Mouse (Mus musculus) olfactory bulb, adult 2 months (tissue): Measurements from ENCODE around the gene Numa1. TPM values are rescaled to one million over a fixed set of nuclear protein-coding genes. Genes with fewer than 3 reads are reported as not detected.
"Not testable (repeated sequence)": the region's sequence is repeated elsewhere in the genome, so short reads cannot be mapped to it uniquely, and the experiment has no call there.

Source experiments
- H3K27ac ChIP-seq: fragments of 200-500 bp; 2 replicates; pipeline ENCODE4 v1.5.1; 2012; ENCODE audit warnings: low read depth, low read length; ENCODE audit not compliant: insufficient read depth
- H3K4me1 ChIP-seq: fragments of 200-500 bp; 2 replicates; pipeline ENCODE4 v1.6.1; 2012; ENCODE audit warnings: low read length; ENCODE audit not compliant: control insufficient read depth, insufficient read depth
- H3K4me3 ChIP-seq: fragments of 200-500 bp; 2 replicates; pipeline ENCODE4 v1.5.1; 2012; ENCODE audit warnings: mild to moderate bottlenecking, low read depth, low read length, moderate library complexity; ENCODE audit not compliant: insufficient read depth
- CTCF ChIP-seq: fragments of 200-500 bp; IDR thresholded peaks from 2 replicates; pipeline ENCODE4 v1.5.1; 2012; ENCODE audit warnings: low read depth, mild to moderate bottlenecking, low read length, moderate library complexity; ENCODE audit not compliant: insufficient read depth
- POLR2A ChIP-seq: fragments of 200-500 bp; IDR thresholded peaks from 2 replicates; pipeline ENCODE4 v1.6.1; 2012; ENCODE audit warnings: mild to moderate bottlenecking, low read depth, low read length, moderate library complexity; ENCODE audit not compliant: insufficient read depth
- WGBS: fragments of 180-500 bp; shearing (Covaris S2); methylation state at CpG from one replicate; pipeline ENCODE4 v1.1.7; 2018; 5-methylcytosine and 5-hydroxymethylcytosine counted together
- polyA plus RNA-seq: library from polyadenylated mRNA; stranded (reverse); fragments of >200 nt; gene quantifications from 2 replicates; pipeline ENCODE4 v1.2.4, GENCODE M21; 2012; ENCODE audit warnings: low replicate concordance; ENCODE audit not compliant: missing spikeins, insufficient read depth, insufficient read length

Gene Numa1
- polyA plus RNA-seq, 1 experiment, result not detected

- 92% methylated on average over 2 of the region's 2 CpGs for WGBS
- Histone ChIP-seq H3K27ac (no peak overlapping the region), H3K4me1 (no peaks in the 10 kb centered on the region), H3K4me3 (no peak overlapping the region)
- TF ChIP-seq CTCF, result no peak
- no peak for TF ChIP-seq POLR2A
Observed at GRCm38 (mm10) chr7:102014995-102015394, 81.1 kb downstream of the Numa1 start.

DNA sequence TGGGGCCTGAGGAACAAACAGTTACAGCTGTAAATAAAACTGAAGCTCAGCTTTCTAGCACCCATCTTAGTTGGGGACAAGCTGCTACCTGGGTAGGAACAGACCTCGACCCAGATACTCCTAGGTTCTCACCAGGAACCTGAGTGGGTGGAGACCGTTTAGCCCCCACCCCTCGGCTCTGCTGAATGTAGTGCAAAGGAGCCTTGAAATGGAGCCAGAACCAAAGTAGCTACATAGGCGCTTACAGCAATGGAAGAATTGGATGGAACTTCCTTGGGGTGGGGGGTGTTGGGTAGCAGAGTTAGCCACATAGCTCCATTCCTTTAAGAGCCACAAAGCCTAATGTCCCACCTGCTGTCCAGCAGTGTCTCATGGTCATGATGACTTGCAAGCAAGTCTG is 83.0 kb downstream of the Numa1 start:
- no peaks in the 10 kb centered on the region for H3K4me1 ChIP-seq
- no peak overlapping the region for H3K27ac ChIP-seq
- TF ChIP-seq CTCF (no peak), POLR2A (no peak)
- 70% methylated on average over 4 of the region's 4 CpGs for WGBS
- H3K4me3 ChIP-seq, result no peak overlapping the region

GRCm38 (mm10) chr7:102017452-102017851 is 83.5 kb downstream of the Numa1 start:
- TF ChIP-seq CTCF, result no peak
- TF ChIP-seq POLR2A, result no peak
- H3K27ac ChIP-seq, result no peak overlapping the region
- WGBS, result 76% methylated on average over 5 of the region's 5 CpGs
- H3K4me3 ChIP-seq, result no peak overlapping the region
- H3K4me1 ChIP-seq, result no peaks in the 10 kb centered on the region

DNA sequence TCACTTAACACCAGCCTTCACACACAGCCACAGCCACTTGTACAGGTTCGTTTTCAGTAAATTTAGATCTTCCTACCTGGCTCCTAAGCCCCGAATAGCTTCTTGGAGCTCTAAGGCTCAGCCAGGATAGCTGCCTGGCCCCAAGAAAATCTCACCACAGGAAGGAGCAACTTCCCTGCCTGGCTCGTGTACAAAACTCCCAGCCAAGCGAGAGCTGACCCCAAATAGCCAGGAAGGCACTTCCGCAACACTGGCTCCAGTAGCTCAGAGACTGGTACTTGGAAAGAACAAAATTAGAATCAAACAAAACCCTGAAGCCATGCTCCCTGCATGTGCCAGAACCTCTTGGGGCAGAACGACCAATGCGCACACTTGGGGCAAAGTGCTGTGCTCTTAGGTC is 84.1 kb downstream of the Numa1 start:
- Histone ChIP-seq H3K4me1 (no peaks in the 10 kb centered on the region), H3K27ac (no peak overlapping the region), H3K4me3 (no peak overlapping the region)
- 47% methylated on average over 7 of the region's 7 CpGs for WGBS
- TF ChIP-seq CTCF, result no peak
- no peak for TF ChIP-seq POLR2A

- no peak within 1 kb of the TSS for H3K27ac ChIP-seq
- no peaks in the 10 kb centered on the region for H3K4me1 ChIP-seq
- TF ChIP-seq POLR2A, result no peak
- H3K4me3 ChIP-seq, result no peak within 1 kb of the TSS
- 82% methylated on average over 3 of the region's 3 CpGs for WGBS
Observed at GRCm38 (mm10) chr7:102018590-102018989, 84.7 kb downstream of the Numa1 start, which contains the start of gene Il18bp. Gene Il18bp (minus strand): TSS chr7:102018690.

DNA sequence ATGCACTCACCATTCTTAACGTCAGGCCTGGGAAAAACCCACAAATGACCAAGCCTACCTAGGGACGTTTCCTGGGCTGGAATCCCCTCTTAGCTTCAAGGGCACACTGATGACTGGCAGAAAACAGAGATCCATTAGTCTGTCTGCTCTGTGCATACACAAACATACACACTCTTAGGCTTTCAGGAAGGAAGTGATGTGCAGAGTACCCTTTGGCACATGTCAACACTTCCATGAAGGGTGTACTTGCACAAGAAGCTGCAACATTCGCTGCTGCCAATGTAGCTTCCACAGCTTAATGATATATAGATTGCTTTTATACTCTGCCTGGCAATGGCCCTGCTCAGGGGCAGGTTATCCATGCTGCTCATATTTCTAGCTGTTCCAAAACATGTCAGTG is 85.5 kb downstream of the Numa1 start:
- H3K27ac ChIP-seq, result no peak overlapping the region
- H3K4me3 ChIP-seq, result no peak overlapping the region
- TF ChIP-seq POLR2A, result no peak

DNA sequence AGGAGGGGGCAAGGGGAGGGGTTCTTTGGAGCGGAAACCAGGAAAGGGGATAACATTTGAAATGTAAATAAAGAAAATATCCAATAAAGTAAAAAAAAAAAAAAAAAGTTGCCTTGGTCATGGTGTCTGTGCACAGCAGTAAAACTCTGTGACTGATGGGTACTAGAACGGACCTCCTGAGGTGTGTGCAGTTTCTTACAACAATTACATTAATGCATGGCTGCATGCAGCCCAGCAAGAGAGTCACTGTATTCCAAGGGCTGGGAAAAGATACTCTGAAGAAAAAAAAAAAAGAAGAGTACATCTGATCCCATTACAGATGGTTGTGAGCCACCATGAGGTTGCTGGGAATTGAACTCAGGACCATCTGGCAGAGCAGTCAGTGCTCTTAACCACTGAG is 87.0 kb downstream of the Numa1 start:
- WGBS, result 98% methylated on average over 2 of the region's 2 CpGs
- H3K4me3 ChIP-seq, H3K27ac ChIP-seq, H3K4me1 ChIP-seq: not testable (repeated sequence)

More for the DNA sequence above, 85.5 kb downstream of the Numa1 start:
- WGBS, result 55% methylated on average over 3 of the region's 3 CpGs
- H3K4me1 ChIP-seq, result no peaks in the 10 kb centered on the region

GRCm38 (mm10) chr7:102023821-102024220 is 89.9 kb downstream of the Numa1 start:
- Histone ChIP-seq H3K4me1 (no peaks in the 10 kb centered on the region), H3K27ac (no peak overlapping the region), H3K4me3 (no peak overlapping the region)
- 80% methylated on average over 9 of the region's 9 CpGs for WGBS
- TF ChIP-seq POLR2A (no peak), CTCF (no peak)

DNA sequence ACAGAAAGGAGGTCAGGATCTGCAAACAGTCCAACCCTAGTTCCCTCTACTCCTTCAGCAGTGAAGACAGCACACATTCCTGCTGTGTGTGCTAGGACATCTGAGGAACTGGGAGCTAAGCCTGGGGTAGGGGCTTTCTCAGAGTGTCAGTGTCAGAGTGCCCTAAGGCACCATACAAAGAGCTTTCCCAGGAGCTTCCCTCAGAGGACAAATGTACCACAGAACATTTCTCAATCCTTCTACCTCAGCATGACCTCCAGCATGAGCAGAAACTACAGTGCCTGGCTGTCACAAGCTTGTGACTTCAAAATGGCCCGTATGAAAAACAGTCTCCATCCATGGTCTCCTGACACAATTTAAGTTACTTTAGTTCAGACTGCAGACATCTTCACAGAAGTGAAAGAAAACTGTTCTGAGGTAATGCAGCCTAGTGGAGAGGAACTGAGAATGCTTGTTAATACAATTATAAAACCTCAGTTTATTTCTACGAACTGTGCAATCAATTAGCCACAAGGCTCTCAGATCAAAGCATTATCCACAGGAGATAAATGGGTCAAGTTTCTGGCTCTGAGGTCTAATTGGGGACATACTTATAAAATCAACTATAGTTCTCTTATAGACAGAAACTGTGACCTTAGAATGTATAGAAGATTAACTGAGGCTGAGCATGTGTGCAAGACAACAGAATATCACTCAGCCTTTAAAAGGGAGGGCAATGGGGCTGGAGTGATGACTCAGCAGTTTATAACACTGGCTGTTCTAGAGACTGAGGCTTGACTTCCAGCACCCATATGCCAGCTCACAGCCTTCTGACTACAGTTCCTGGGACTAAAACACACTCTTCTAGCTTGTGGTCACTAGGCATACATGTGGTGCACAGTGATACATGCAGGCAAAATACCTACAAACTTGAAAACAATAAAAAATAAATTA is 91.5 kb downstream of the Numa1 start:
- Histone ChIP-seq H3K4me3 (no peak overlapping the region), H3K4me1 (no peaks in the 10 kb centered on the region), H3K27ac (no peak overlapping the region)
- no peak for TF ChIP-seq CTCF
- no peak for TF ChIP-seq POLR2A
- 62% methylated on average over 2 of the region's 2 CpGs for WGBS
